Mouse (Mus musculus): ENCODE measurements around the gene S100pbp. TPM values are rescaled to one million over a fixed set of nuclear protein-coding genes. Genes with fewer than 3 reads are reported as not detected.

Gene S100pbp
- total and polyA plus RNA-seq, 2 experiments from 2014 or later: 15.6 to 52.2 TPM

DNA sequence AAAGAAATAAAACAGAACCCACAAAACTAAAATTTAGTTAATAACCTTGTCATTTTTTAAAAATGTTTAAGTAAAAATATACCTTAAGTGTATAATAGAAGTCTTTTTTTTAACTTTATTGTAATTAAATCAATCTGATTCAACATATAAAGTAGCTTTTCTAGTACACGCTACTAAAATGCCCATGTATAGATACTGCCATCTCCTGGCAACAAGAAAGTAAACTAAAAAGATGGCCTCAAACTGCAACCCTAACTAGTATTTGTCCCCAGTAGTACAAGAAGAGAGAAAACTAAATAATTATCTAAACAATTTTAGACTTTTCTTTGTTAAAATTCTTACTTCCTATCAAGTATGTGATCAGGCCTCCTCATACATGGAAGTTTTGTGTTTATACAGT is 10.0 kb downstream of the S100pbp start:
- Histone ChIP-seq H3K4me3 (ENCODE audit: low read depth, low read length) (no peak overlapping the region), H3K27ac (ENCODE audit: low read depth, low read length) (no peak overlapping the region), H3K27me3 (ENCODE audit: insufficient read depth, low read length) (no peaks in the 10 kb centered on the region), H3K36me3 (ENCODE audit: insufficient read depth) (peaks cover 22% of the 10 kb centered on the region; the same call in 1 of the 2 replicates), H3K9ac (no peak overlapping the region), H3K4me1 (ENCODE audit: insufficient read depth) (no peaks in the 10 kb centered on the region), H3K4me2 (ENCODE audit: low read depth) (no peak overlapping the region), H3K9me3 (ENCODE audit: low read length) (no peaks in the 10 kb centered on the region)
- 22% methylated on average over 1 of the region's 1 CpGs for WGBS
- peak; percentile 59 for TF ChIP-seq CTCF (IDR thresholded peaks at IDR 0.05; ENCODE audit: low read depth)
- ATAC-seq (no peak; the same call in 1 of the 2 replicates), DNase-seq (peak; percentile 31)

- no peak overlapping the region for H3K27ac ChIP-seq (ENCODE audit: low read depth, low read length)
- peaks cover 37% of the 10 kb centered on the region for H3K36me3 ChIP-seq (ENCODE audit: insufficient read depth)
- H3K4me1 ChIP-seq (ENCODE audit: insufficient read depth): no peaks in the 10 kb centered on the region
- H3K27me3 ChIP-seq (ENCODE audit: insufficient read depth, low read length): no peaks in the 10 kb centered on the region
- ATAC-seq (no peak), DNase-seq (no peak)
- WGBS: 78% methylated on average over 1 of the region's 1 CpGs
- no peak overlapping the region for H3K4me3 ChIP-seq (ENCODE audit: low read depth, low read length)
- H3K9me3 ChIP-seq (ENCODE audit: low read length): no peaks in the 10 kb centered on the region
- TF ChIP-seq CTCF (IDR thresholded peaks at IDR 0.05; ENCODE audit: low read depth): peak; percentile 26; the same call in 1 of the 2 replicates
- H3K4me2 ChIP-seq (ENCODE audit: low read depth): no peak overlapping the region
- no peak overlapping the region for H3K9ac ChIP-seq
Observed at GRCm38 (mm10) chr4:129172529-129172928, 17.0 kb downstream of the S100pbp start.

DNA sequence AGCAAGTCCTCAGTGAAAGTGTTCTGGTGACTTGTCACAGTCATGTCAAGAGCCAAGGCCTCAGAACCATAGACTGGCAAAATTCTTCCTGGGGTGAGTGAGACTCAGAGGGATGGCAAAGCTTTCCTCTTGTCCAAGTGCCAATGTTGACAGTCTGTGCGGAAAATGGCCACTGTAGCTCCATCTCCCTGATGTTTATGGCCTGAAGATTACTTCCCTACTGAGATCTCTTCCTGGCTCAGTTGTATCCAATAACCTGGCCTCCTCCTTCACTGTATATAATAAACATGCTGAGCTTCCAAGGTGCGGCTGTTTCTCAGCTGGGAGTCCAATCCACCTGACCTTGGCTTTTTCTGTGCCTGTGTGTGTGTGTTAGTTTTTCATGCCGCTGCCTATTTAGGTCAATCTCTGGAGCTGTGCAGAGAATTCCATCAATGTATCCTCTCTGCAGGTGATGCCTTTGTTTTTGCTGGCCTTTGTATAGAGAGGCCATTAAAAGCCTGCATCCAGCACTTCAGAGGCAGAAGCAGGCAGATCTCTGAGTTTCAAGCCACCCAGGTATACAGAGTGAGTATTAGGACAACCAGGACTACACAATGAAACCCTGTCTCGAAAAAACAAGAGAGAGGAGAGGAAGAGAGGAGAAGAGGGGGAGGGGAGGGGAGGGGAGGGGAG is 27.8 kb downstream of the S100pbp start:
- no peak overlapping the region for H3K4me3 ChIP-seq (ENCODE audit: low read depth, low read length)
- DNase-seq (no peak), ATAC-seq (no peak)
- H3K27me3 ChIP-seq (ENCODE audit: insufficient read depth, low read length): no peaks in the 10 kb centered on the region
- H3K36me3 ChIP-seq (ENCODE audit: insufficient read depth): peaks cover 11% of the 10 kb centered on the region; the same call in 1 of the 2 replicates
- no peak overlapping the region for H3K9ac ChIP-seq
- H3K4me1 ChIP-seq (ENCODE audit: insufficient read depth): no peaks in the 10 kb centered on the region; the same call in none of the 2 replicates
- no peak overlapping the region for H3K27ac ChIP-seq (ENCODE audit: low read depth, low read length)
- no peak overlapping the region for H3K4me2 ChIP-seq (ENCODE audit: low read depth)
- WGBS: 75% methylated on average over 4 of the region's 4 CpGs
- no peak for TF ChIP-seq CTCF (IDR thresholded peaks at IDR 0.05; ENCODE audit: low read depth)
- no peaks in the 10 kb centered on the region for H3K9me3 ChIP-seq (ENCODE audit: low read length)

DNA sequence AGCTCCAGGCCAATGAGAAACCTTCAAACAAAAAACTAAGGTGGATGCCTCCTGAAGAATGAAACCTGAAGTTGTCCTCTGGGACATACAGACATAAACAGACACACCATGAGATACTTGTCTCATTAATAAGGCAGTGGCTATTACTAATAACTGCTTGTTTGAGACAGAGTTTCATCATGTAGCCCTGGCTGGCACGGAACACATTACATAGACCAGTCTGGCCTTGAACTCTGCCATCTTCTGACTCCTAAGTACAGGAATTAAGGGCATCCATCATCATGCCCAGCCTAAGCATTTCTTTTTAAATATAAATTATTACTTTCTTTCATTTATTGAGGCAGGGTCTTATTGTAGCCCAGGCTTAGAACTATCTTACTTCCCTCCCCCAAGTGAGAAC is 28.5 kb downstream of the S100pbp start:
- Histone ChIP-seq H3K27ac (ENCODE audit: low read depth, low read length) (no peak overlapping the region), H3K27me3 (ENCODE audit: insufficient read depth, low read length) (no peaks in the 10 kb centered on the region), H3K4me2 (ENCODE audit: low read depth) (no peak overlapping the region), H3K4me1 (ENCODE audit: insufficient read depth) (no peaks in the 10 kb centered on the region; the same call in none of the 2 replicates), H3K9me3 (ENCODE audit: low read length) (no peaks in the 10 kb centered on the region), H3K4me3 (ENCODE audit: low read depth, low read length) (no peak overlapping the region), H3K36me3 (ENCODE audit: insufficient read depth) (peaks cover 11% of the 10 kb centered on the region; the same call in 1 of the 2 replicates), H3K9ac (no peak overlapping the region)
- no peak for TF ChIP-seq CTCF (IDR thresholded peaks at IDR 0.05; ENCODE audit: low read depth)
- 95% methylated on average over 1 of the region's 1 CpGs for WGBS
- ATAC-seq (no peak), DNase-seq (no peak)

DNA sequence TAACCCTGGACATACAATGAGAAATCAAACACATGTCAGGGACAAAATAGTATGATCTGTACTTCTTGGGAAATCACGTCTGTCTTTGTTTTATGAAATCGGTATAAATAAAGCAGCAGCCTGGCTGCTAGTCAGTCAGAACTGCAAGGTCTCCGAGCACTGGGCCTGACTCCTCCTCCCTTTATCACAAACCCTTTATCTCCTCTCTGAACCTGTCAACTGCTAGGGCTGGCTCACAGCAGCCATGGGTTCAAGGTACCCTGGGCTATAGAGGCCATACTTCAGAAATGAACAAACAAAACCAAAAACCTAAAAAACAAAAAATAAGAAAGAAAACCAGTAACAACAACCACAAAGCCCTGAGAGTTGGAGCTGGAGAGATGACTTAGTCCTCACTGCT is 31.0 kb downstream of the S100pbp start:
- WGBS: 41% methylated on average over 3 of the region's 3 CpGs
- no peak overlapping the region; the same call in 1 of the 2 replicates for H3K27ac ChIP-seq (ENCODE audit: low read depth, low read length)

GRCm38 (mm10) chr4:129157541-129157940 is 32.0 kb downstream of the S100pbp start:
- TF ChIP-seq CTCF (IDR thresholded peaks at IDR 0.05; ENCODE audit: low read depth): no peak
- no peak overlapping the region for H3K27ac ChIP-seq (ENCODE audit: low read depth, low read length)
- H3K27me3 ChIP-seq (ENCODE audit: insufficient read depth, low read length): no peaks in the 10 kb centered on the region
- ATAC-seq (no peak), DNase-seq (no peak)
- no peaks in the 10 kb centered on the region for H3K9me3 ChIP-seq (ENCODE audit: low read length)
- peaks cover 19% of the 10 kb centered on the region for H3K36me3 ChIP-seq (ENCODE audit: insufficient read depth)
- H3K4me1 ChIP-seq (ENCODE audit: insufficient read depth): no peaks in the 10 kb centered on the region; the same call in none of the 2 replicates
- H3K4me2 ChIP-seq (ENCODE audit: low read depth): no peak overlapping the region
- H3K9ac ChIP-seq: no peak overlapping the region
- H3K4me3 ChIP-seq (ENCODE audit: low read depth, low read length): no peak overlapping the region
- 88% methylated on average over 5 of the region's 5 CpGs for WGBS

More for the DNA sequence above, 31.0 kb downstream of the S100pbp start:
- H3K4me2 ChIP-seq (ENCODE audit: low read depth): no peak overlapping the region
- no peak for TF ChIP-seq CTCF (IDR thresholded peaks at IDR 0.05; ENCODE audit: low read depth)
- no peak overlapping the region for H3K9ac ChIP-seq
- no peak overlapping the region for H3K4me3 ChIP-seq (ENCODE audit: low read depth, low read length)
- no peaks in the 10 kb centered on the region; the same call in none of the 2 replicates for H3K4me1 ChIP-seq (ENCODE audit: insufficient read depth)
- H3K36me3 ChIP-seq (ENCODE audit: insufficient read depth): peaks cover 17% of the 10 kb centered on the region
- no peaks in the 10 kb centered on the region for H3K9me3 ChIP-seq (ENCODE audit: low read length)
- DNase-seq (no peak), ATAC-seq (no peak)
- H3K27me3 ChIP-seq (ENCODE audit: insufficient read depth, low read length): no peaks in the 10 kb centered on the region

- Histone ChIP-seq H3K27me3 (ENCODE audit: insufficient read depth, low read length) (no peaks in the 10 kb centered on the region), H3K36me3 (ENCODE audit: insufficient read depth) (peaks cover 23% of the 10 kb centered on the region), H3K9ac (no peak overlapping the region), H3K9me3 (ENCODE audit: low read length) (no peaks in the 10 kb centered on the region), H3K27ac (ENCODE audit: low read depth, low read length) (no peak overlapping the region), H3K4me1 (ENCODE audit: insufficient read depth) (no peaks in the 10 kb centered on the region), H3K4me2 (ENCODE audit: low read depth) (no peak overlapping the region), H3K4me3 (ENCODE audit: low read depth, low read length) (no peak overlapping the region)
- 90% methylated on average over 4 of the region's 4 CpGs for WGBS
- DNase-seq: no peak
- no peak for TF ChIP-seq CTCF (IDR thresholded peaks at IDR 0.05; ENCODE audit: low read depth)
- ATAC-seq: no peak
Observed at GRCm38 (mm10) chr4:129151276-129151811, 38.2 kb downstream of the S100pbp start.

Measured in forebrain, postnatal 0 days (tissue).